Mouse (Mus musculus) limb, embryonic 10.5 days (tissue): Measurements from ENCODE around the gene Dscam. TPM values are rescaled to one million over a fixed set of nuclear protein-coding genes. Genes with fewer than 3 reads are reported as not detected.
A peak's percentile ranks its signal among the peaks of the same experiment; 100 is the strongest.

Source experiments
- DNase-seq: peaks from one replicate; pipeline ENCODE4 v3.0.0-alpha.2; 2017; ENCODE audit warnings: low spot score
- H3K27ac ChIP-seq: fragments of 300-500 bp; sonication (generic); 2 replicates; pipeline ENCODE4 v1.5.1; 2016; ENCODE audit warnings: mild to moderate bottlenecking
- H3K27me3 ChIP-seq: fragments of 300-500 bp; sonication (generic); 2 replicates; pipeline ENCODE4 v1.6.1; 2016; ENCODE audit warnings: low read depth, mild to moderate bottlenecking; ENCODE audit not compliant: poor library complexity, severe bottlenecking
- H3K36me3 ChIP-seq: fragments of 300-500 bp; sonication (generic); 2 replicates; pipeline ENCODE4 v1.6.1; 2016; ENCODE audit warnings: mild to moderate bottlenecking, moderate library complexity
- H3K4me1 ChIP-seq: fragments of 300-500 bp; sonication (generic); 2 replicates; pipeline ENCODE4 v1.6.1; 2016
- H3K4me3 ChIP-seq: fragments of 300-500 bp; sonication (generic); 2 replicates; pipeline ENCODE4 v1.5.1; 2016; ENCODE audit warnings: mild to moderate bottlenecking, moderate library complexity
- H3K9me3 ChIP-seq: fragments of 300-500 bp; sonication (generic); replicated peaks from 2 replicates; pipeline ENCODE4 v1.6.1; 2016; ENCODE audit warnings: mild to moderate bottlenecking
- WGBS: fragments of 180-500 bp; shearing (Covaris S2); methylation state at CpG from one replicate; pipeline ENCODE4 v1.1.7; 2016; 5-methylcytosine and 5-hydroxymethylcytosine counted together
- polyA plus RNA-seq: library from polyadenylated mRNA; unstranded; fragments of >200 nt; fragmentation: Nextera tagmentation; extraction: Ambion mirVana; gene quantifications from 2 replicates; pipeline ENCODE4 v1.2.1, GENCODE M21; 2016

The Dscam gene
- polyA plus RNA-seq, 1 experiment from 2014 or later: not detected

GRCm38 (mm10) chr16:96685065-96685464, 485.5 kb downstream of the Dscam start:
- no peaks in the 10 kb centered on the region for H3K9me3 ChIP-seq
- H3K4me1 ChIP-seq: no peaks in the 10 kb centered on the region
- no peak for DNase-seq
- H3K27ac ChIP-seq: no peak overlapping the region
- no peaks in the 10 kb centered on the region for H3K27me3 ChIP-seq
- no peaks in the 10 kb centered on the region for H3K36me3 ChIP-seq
- 91% methylated on average over 14 of the region's 14 CpGs for WGBS
- H3K4me3 ChIP-seq: no peak overlapping the region

- DNase-seq: peak; percentile 55
- H3K4me3 ChIP-seq: no peak overlapping the region
- no peak overlapping the region for H3K27ac ChIP-seq
- H3K27me3 ChIP-seq: no peaks in the 10 kb centered on the region
- no peaks in the 10 kb centered on the region for H3K4me1 ChIP-seq
- WGBS: 20% methylated on average over 4 of the region's 4 CpGs
- no peaks in the 10 kb centered on the region for H3K9me3 ChIP-seq
- no peaks in the 10 kb centered on the region for H3K36me3 ChIP-seq
Measured at GRCm38 (mm10) chr16:96684581-96684980, 486.0 kb downstream of the Dscam start.

- H3K27me3 ChIP-seq: no peaks in the 10 kb centered on the region
- no peaks in the 10 kb centered on the region for H3K4me1 ChIP-seq
- no peaks in the 10 kb centered on the region for H3K36me3 ChIP-seq
- 74% methylated on average over 5 of the region's 5 CpGs for WGBS
- no peak overlapping the region for H3K27ac ChIP-seq
- DNase-seq: no peak
- H3K4me3 ChIP-seq: no peak overlapping the region
- H3K9me3 ChIP-seq: no peaks in the 10 kb centered on the region
Measured at GRCm38 (mm10) chr16:96682289-96682972, 488.1 kb downstream of the Dscam start.

GRCm38 (mm10) chr16:96679981-96680380, 490.6 kb downstream of the Dscam start:
- no peak for DNase-seq
- no peak overlapping the region for H3K27ac ChIP-seq
- no peak overlapping the region for H3K4me3 ChIP-seq
- no peaks in the 10 kb centered on the region for H3K36me3 ChIP-seq
- H3K9me3 ChIP-seq: no peaks in the 10 kb centered on the region
- WGBS: 91% methylated on average over 8 of the region's 8 CpGs
- no peaks in the 10 kb centered on the region for H3K27me3 ChIP-seq
- H3K4me1 ChIP-seq: no peaks in the 10 kb centered on the region

GRCm38 (mm10) chr16:96677471-96677870, 493.1 kb downstream of the Dscam start:
- Histone ChIP-seq H3K9me3 (no peaks in the 10 kb centered on the region), H3K4me3 (no peak overlapping the region), H3K27me3 (0 out of 2 replicates have a peak, but pooled peaks cover 3% of the 10 kb centered on the region), H3K36me3 (no peaks in the 10 kb centered on the region), H3K4me1 (no peaks in the 10 kb centered on the region), H3K27ac (no peak overlapping the region)
- WGBS: 51% methylated on average over 2 of the region's 2 CpGs
- DNase-seq: no peak

- H3K4me1 ChIP-seq: no peaks in the 10 kb centered on the region
- H3K27me3 ChIP-seq: 0 out of 2 replicates have a peak, but pooled peaks cover 3% of the 10 kb centered on the region
- WGBS: 78% methylated on average over 1 of the region's 1 CpGs
- H3K9me3 ChIP-seq: no peaks in the 10 kb centered on the region
- no peak overlapping the region for H3K27ac ChIP-seq
- H3K36me3 ChIP-seq: no peaks in the 10 kb centered on the region
- DNase-seq: no peak
- H3K4me3 ChIP-seq: no peak overlapping the region
Measured at GRCm38 (mm10) chr16:96676663-96677062, 493.9 kb downstream of the Dscam start.

GRCm38 (mm10) chr16:96673191-96673847, 497.2 kb downstream of the Dscam start:
- H3K9me3 ChIP-seq: no peaks in the 10 kb centered on the region
- no peak for DNase-seq
- 0 out of 2 replicates have a peak, but pooled peaks cover 3% of the 10 kb centered on the region for H3K27me3 ChIP-seq
- WGBS: 71% methylated on average over 25 of the region's 25 CpGs
- H3K27ac ChIP-seq: no peak overlapping the region
- H3K4me3 ChIP-seq: no peak overlapping the region
- no peaks in the 10 kb centered on the region for H3K36me3 ChIP-seq
- no peaks in the 10 kb centered on the region for H3K4me1 ChIP-seq

- Histone ChIP-seq H3K9me3 (no peaks in the 10 kb centered on the region), H3K27ac (no peak overlapping the region), H3K4me3 (no peak overlapping the region), H3K4me1 (no peaks in the 10 kb centered on the region), H3K36me3 (no peaks in the 10 kb centered on the region), H3K27me3 (0 out of 2 replicates have a peak, but pooled peaks cover 3% of the 10 kb centered on the region)
- 70% methylated on average over 11 of the region's 11 CpGs for WGBS
- DNase-seq: no peak
Measured at GRCm38 (mm10) chr16:96671603-96672374, 498.8 kb downstream of the Dscam start.

GRCm38 (mm10) chr16:96669706-96670105, 500.8 kb downstream of the Dscam start:
- no peaks in the 10 kb centered on the region for H3K9me3 ChIP-seq
- H3K4me1 ChIP-seq: no peaks in the 10 kb centered on the region
- WGBS: 79% methylated on average over 5 of the region's 5 CpGs
- H3K27ac ChIP-seq: no peak overlapping the region
- DNase-seq: no peak
- H3K4me3 ChIP-seq: no peak overlapping the region
- 0 out of 2 replicates have a peak, but pooled peaks cover 3% of the 10 kb centered on the region for H3K27me3 ChIP-seq
- no peaks in the 10 kb centered on the region for H3K36me3 ChIP-seq

GRCm38 (mm10) chr16:96668478-96668877, 502.1 kb downstream of the Dscam start:
- Histone ChIP-seq H3K9me3 (no peaks in the 10 kb centered on the region), H3K4me3 (no peak overlapping the region), H3K4me1 (no peaks in the 10 kb centered on the region), H3K27me3 (0 out of 2 replicates have a peak, but pooled peaks cover 3% of the 10 kb centered on the region), H3K36me3 (no peaks in the 10 kb centered on the region), H3K27ac (no peak overlapping the region)
- 86% methylated on average over 1 of the region's 1 CpGs for WGBS
- no peak for DNase-seq

GRCm38 (mm10) chr16:96661073-96661472, 509.5 kb downstream of the Dscam start:
- H3K9me3 ChIP-seq: no peaks in the 10 kb centered on the region
- no peaks in the 10 kb centered on the region for H3K36me3 ChIP-seq
- no peak overlapping the region for H3K27ac ChIP-seq
- no peaks in the 10 kb centered on the region; the same call in 1 of the 2 replicates for H3K4me1 ChIP-seq
- WGBS: 88% methylated on average over 3 of the region's 3 CpGs
- H3K27me3 ChIP-seq: no peaks in the 10 kb centered on the region
- H3K4me3 ChIP-seq: no peak overlapping the region
- DNase-seq: no peak

GRCm38 (mm10) chr16:96659275-96659674, 511.3 kb downstream of the Dscam start:
- Histone ChIP-seq H3K9me3 (no peaks in the 10 kb centered on the region), H3K27ac (no peak overlapping the region), H3K4me3 (no peak overlapping the region), H3K4me1 (no peaks in the 10 kb centered on the region; the same call in 1 of the 2 replicates), H3K36me3 (no peaks in the 10 kb centered on the region), H3K27me3 (no peaks in the 10 kb centered on the region)
- WGBS: 79% methylated on average over 5 of the region's 5 CpGs
- DNase-seq: no peak

- Histone ChIP-seq H3K27ac (no peak overlapping the region), H3K36me3 (no peaks in the 10 kb centered on the region), H3K4me1 (peaks cover 7% of the 10 kb centered on the region; the same call in 1 of the 2 replicates), H3K27me3 (no peaks in the 10 kb centered on the region), H3K4me3 (no peak overlapping the region), H3K9me3 (no peaks in the 10 kb centered on the region)
- WGBS: 94% methylated on average over 4 of the region's 4 CpGs
- no peak for DNase-seq
Measured at GRCm38 (mm10) chr16:96655548-96655947, 515.0 kb downstream of the Dscam start.
